Mouse (Mus musculus): Measurements from ENCODE around the gene Dgkz. TPM values are rescaled to one million over a fixed set of nuclear protein-coding genes. Genes with fewer than 3 reads are reported as not detected.

Dgkz gene
- polyA plus RNA-seq, 1 experiment: 204 TPM

GRCm38 (mm10) chr2:91944170-91944950 is 31.3 kb downstream of the Dgkz start:
- WGBS: 48% methylated on average over 13 of the region's 13 CpGs
- DNase-seq (ENCODE audit: low read depth, low spot score): no peak

- DNase-seq (ENCODE audit: low read depth, low spot score): no peak
- WGBS: 76% methylated on average over 6 of the region's 6 CpGs
Observed at GRCm38 (mm10) chr2:91942356-91942755, 33.3 kb downstream of the Dgkz start.

GRCm38 (mm10) chr2:91939303-91939935 is 36.2 kb downstream of the Dgkz start:
- WGBS: 75% methylated on average over 15 of the region's 15 CpGs
- no peak for DNase-seq (ENCODE audit: low read depth, low spot score)

GRCm38 (mm10) chr2:91936154-91936553 is 39.5 kb downstream of the Dgkz start:
- no peak for DNase-seq (ENCODE audit: low read depth, low spot score)
- WGBS: 90% methylated on average over 7 of the region's 7 CpGs

- WGBS: 76% methylated on average over 9 of the region's 9 CpGs
- no peak for DNase-seq (ENCODE audit: low read depth, low spot score)
Observed at GRCm38 (mm10) chr2:91934826-91935525, 40.7 kb downstream of the Dgkz start.

GRCm38 (mm10) chr2:91934016-91934415 is 41.6 kb downstream of the Dgkz start:
- 68% methylated on average over 8 of the region's 8 CpGs for WGBS
- DNase-seq (ENCODE audit: low read depth, low spot score): no peak

- no peak for DNase-seq (ENCODE audit: low read depth, low spot score)
- WGBS: 81% methylated on average over 9 of the region's 9 CpGs
Observed at GRCm38 (mm10) chr2:91933471-91933870, 42.2 kb downstream of the Dgkz start.

GRCm38 (mm10) chr2:91932737-91933350 is 42.8 kb downstream of the Dgkz start:
- WGBS: 23% methylated on average over 6 of the region's 6 CpGs
- DNase-seq (ENCODE audit: low read depth, low spot score): no peak

GRCm38 (mm10) chr2:91932160-91932711 is 43.4 kb downstream of the Dgkz start, which contains the start of gene Mdk:
Gene Mdk (minus strand): TSS chr2:91932297.
- 23% methylated on average over 16 of the region's 16 CpGs for WGBS
- no peak for DNase-seq (ENCODE audit: low read depth, low spot score)

GRCm38 (mm10) chr2:91931328-91932159 is 44.1 kb downstream of the Dgkz start:
- 39% methylated on average over 50 of the region's 50 CpGs for WGBS

GRCm38 (mm10) chr2:91930761-91931291 is 44.8 kb downstream of the Dgkz start:
- 56% methylated on average over 23 of the region's 23 CpGs for WGBS
- DNase-seq (ENCODE audit: low read depth, low spot score): no peak

More at GRCm38 (mm10) chr2:91931328-91932159, 44.1 kb downstream of the Dgkz start:
- DNase-seq (ENCODE audit: low read depth, low spot score): no peak

- 38% methylated on average over 12 of the region's 12 CpGs for WGBS
- no peak for DNase-seq (ENCODE audit: low read depth, low spot score)
Observed at GRCm38 (mm10) chr2:91929936-91930335, 45.7 kb downstream of the Dgkz start.

- no peak for DNase-seq (ENCODE audit: low read depth, low spot score)
- 87% methylated on average over 3 of the region's 3 CpGs for WGBS
Observed at GRCm38 (mm10) chr2:91929455-91929854, 46.2 kb downstream of the Dgkz start.

GRCm38 (mm10) chr2:91928534-91929350 is 46.9 kb downstream of the Dgkz start:
- DNase-seq (ENCODE audit: low read depth, low spot score): no peak
- 76% methylated on average over 23 of the region's 23 CpGs for WGBS

GRCm38 (mm10) chr2:91927826-91928533 is 47.7 kb downstream of the Dgkz start:
- 40% methylated on average over 34 of the region's 34 CpGs for WGBS
- peak; percentile 74 for DNase-seq (ENCODE audit: low read depth, low spot score)

GRCm38 (mm10) chr2:91926949-91927348 is 48.7 kb downstream of the Dgkz start, which contains the start of gene Chrm4:
Gene Chrm4 (plus strand): TSS chr2:91927249.
- no peak for DNase-seq (ENCODE audit: low read depth, low spot score)
- 71% methylated on average over 3 of the region's 3 CpGs for WGBS

- 58% methylated on average over 15 of the region's 15 CpGs for WGBS
- DNase-seq (ENCODE audit: low read depth, low spot score): no peak
Observed at GRCm38 (mm10) chr2:91925442-91925841, 50.2 kb downstream of the Dgkz start.

Data from large intestine, adult 2 months (tissue).